Mouse (Mus musculus) embryonic fibroblast, embryonic 13.5 days (primary cell): ENCODE measurements at regions not wholly inside any gene's neighbourhood (a gene's known extent, or its start where the extent isn't known, plus 50 kb on each side); places are given as distances from the start of the nearest gene placed in this dataset.

ENCODE experiments used
- CTCF ChIP-seq: IDR thresholded peaks from 2 replicates; pipeline ENCODE4 v1.5.1; 2011; ENCODE audit warnings: mild to moderate bottlenecking, control low read depth, low read length, moderate library complexity, borderline replicate concordance; ENCODE audit not compliant: insufficient read depth
- POLR2A ChIP-seq: IDR thresholded peaks from 2 replicates; pipeline ENCODE4 v1.6.1; 2011; ENCODE audit warnings: low read depth, mild to moderate bottlenecking, control low read depth, low read length, moderate library complexity

DNA sequence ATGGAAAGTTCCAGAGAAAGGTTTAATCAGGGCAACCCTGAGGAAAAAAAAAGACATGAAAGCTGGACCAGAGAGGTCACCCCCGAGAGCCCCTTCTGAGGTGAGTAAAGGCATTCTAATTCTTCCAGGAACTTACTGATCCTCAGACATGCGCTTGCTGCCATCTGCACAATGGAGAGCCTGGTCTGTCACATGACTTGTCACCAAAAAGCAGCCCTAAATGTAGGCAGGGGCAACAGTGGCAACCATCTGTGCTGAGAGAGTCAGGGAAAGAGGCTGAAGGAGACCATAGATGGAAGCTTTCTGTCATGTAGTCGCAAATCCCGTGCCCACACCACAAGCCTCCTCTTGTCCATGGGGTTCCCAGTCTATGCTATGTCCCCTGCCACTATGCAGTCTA is 174.8 kb downstream of the Dcdc2c start:
- no peak for TF ChIP-seq CTCF
- no peak for TF ChIP-seq POLR2A
